Mouse (Mus musculus) spleen, postnatal 36 days (tissue): ENCODE data around the gene Ddx19a.
"Not testable (repeated sequence)": the region's sequence is repeated elsewhere in the genome, so short reads cannot be mapped to it uniquely, and the experiment has no call there.

Source experiments
- DNase-seq, 2 experiments: peaks; one replicate each; pipeline ENCODE4 v3.0.0; 2022; ENCODE audit warnings: low spot score in 2 of 2, mixed read lengths in 1 of 2

Ddx19a gene

DNA sequence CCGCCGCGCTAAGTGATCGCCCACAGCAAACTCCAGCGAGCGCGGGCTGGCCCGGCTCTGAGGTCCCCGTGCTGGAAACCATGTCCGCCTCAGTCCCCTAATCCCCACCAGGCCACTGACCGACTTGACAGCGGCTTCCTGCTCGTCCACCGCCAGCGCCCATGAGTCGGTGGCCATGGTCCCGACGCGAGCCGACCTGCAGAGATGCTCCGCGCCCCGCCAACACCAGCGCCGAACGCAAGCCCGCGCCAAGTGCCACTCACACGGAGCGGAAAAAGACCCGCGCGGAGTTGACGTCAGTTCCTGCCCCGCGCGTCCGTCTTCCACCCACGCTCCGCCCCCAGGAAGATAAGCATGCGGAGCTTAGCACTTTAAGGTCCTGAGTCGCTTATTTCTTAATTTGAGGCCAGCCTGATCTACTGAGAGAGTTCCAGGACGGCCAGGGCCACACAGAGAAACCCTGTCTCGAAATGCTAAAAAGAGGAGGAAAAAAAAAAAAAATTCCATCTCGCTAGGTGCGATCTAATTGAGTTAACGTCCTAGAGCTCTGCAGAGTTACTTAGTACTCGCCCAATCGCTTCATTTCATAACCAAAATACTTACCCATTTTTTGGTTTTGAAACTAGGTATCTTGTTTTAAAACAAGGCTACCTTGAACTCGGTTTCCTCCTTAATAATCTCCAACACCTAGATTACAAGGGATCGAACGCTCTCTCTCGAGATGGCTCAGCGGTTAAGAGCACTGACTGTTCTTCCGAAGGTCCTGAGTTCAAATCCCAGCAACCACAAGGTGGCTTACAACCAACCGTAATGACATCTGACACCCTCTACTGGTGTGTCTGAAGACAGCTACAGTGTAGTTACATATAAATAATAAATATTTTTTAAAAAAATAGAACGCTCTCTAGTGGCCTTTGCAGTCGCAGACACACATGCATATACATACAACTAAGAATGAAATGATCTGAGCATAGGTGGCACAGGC is at the start of gene Ddx19a:
Ddx19a (minus strand) TSS at position 254 of the 985 bp plus-strand sequence.
- peak; percentile 85 to 90 for DNase-seq

DNA sequence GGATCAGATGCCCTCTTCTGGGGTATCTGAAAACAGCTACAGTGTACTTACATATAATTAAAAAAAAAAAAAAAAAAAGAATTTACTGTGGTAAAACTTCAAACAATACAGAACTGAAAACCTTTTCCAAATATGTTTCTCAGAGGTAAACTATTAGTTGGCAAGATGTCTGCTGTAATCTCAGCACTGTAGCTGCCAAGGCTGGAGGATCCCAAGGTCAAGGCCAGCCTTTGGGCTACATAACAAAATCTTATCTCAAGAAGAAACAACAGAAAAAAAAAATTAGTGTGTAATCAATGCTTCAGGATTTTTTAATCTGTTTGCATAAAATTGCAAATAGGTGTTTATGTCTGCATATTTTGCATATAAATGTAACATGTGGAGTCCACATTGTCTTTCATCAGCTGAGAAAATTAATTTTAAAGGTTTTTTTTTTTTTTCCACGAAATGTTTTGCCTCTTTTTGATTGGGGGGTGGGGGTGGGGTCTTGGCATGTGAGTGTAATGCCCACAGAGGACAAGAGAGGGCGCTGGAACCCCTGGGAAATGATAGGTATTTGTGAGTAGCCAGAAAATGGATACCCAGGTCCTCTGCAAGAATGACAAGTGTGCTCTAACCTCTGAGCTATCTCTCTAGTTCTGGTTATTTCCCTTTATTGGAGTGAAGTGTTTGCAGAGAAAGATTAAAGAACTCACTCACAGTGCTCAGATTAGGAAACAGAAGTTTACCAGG is 46.6 kb upstream of the Ddx19a start:
- no peak for DNase-seq

DNA sequence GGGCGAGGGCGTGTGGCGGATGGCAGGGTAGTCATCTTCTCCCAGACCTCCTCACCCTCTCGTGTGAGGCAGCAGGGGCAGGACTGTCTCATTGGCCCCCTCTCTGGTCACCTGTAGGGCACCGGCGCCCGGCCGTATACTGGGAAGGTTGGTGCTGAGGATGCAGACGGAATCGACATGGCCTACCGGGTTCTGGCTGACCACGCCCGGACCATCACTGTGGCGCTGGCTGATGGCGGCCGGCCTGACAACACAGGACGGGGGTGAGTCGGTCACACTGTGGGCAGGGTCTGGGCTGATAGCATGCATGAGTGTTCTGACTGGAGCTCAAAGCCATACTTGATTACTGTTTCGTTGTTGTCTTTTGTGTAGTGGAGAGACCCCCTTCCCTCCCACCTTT is 44.9 kb upstream of the Ddx19a start:
- no peak for DNase-seq

DNA sequence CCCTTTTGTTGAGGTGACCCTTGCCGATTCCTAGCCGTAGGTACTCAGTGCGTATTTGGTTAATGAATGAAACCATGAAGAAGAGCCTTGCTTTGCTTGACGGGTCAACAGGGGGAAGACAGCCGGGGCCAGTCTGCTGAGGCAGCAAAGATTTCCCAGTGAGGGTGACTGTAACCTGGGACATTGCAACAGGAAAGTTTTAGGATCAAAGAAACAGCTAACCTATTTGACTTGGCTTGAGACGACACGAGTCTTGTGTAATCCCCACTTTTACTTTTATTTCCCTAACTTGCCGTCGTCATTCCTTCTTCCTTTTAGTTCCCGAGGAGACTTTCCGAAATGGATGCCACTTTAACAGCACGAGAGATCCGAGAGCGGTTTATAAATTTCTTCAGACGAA is 39.0 kb upstream of the Ddx19a start:
- no peak for DNase-seq

DNA sequence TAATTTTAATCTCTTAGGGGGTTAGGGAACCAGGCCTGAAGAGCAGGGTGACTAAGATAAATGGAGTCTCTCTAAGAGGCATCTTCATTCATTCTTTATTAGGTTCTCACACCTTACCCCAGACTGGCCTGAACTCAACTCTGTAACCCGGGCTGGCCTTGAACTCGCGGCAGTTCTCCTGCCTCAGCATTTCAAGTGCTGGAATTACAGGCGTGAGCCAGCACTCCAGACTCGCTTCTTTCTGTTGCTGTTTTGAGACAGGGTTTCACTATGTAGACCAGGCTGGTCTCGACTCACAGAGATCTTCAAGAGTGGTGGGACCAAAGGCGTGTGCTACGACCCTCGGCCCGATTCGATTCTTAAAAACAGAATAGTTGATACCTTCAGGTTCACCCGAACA is 36.7 kb upstream of the Ddx19a start:
- no peak for DNase-seq

DNA sequence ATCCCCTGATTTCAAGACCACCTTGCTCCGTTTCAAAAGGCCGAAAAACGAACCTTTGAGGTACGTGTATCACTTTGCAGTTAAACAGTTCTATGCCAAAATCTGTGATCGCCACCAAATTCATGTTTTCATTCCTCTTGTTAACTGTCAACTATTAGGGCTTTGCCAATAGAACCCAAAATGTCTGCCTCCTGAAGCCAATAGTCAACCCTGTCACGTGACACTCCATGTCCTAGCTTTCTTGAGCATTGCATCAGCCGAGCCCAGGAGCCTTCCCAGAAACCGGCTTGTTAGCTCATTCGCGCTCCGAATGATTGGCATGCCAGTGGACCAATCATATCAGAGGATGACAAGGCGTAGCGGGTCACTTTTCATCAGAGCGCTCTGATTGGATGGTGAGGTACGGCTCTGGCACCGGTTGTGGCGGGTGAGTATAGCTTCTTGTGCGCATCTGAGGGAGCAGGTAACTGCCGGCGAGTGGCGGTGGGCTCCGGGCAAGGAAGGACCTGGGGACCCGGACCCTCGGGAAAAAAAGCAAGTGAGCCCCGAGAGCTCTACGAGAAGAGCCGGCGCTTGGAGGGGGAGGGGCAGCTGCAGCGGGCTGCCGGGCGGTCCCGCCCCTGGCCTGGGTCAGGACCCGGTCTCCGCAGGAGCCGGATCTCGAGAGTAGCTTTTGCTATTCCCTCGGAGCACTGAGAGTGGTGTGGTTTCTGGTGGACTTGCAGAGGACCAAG is 36.0 kb upstream of the Ddx19a start:
- peak; percentile 97 to 99 for DNase-seq

DNA sequence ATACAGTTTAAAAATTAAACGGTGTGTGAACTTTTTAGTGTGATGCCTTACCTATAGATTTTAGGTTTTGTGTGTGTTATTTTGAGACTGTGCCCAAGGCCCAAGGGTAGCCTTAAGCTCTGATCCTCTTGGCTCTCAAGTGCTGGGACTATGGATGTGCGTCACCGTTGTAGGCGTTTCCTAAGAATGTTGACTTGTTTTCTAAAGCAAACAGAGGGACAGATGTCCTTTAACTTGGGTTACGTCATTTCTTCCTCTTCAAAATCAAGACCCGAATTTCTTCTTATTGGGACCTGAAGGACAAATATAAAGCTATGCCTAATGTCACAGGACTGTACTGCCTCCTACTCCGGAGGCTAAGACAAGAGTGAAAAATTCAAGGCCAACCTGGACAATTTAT is 35.3 kb upstream of the Ddx19a start, which contains the start of gene Aars:
Aars (plus strand) TSS at position 229 of the 400 bp plus-strand sequence.
- DNase-seq = no peak

DNA sequence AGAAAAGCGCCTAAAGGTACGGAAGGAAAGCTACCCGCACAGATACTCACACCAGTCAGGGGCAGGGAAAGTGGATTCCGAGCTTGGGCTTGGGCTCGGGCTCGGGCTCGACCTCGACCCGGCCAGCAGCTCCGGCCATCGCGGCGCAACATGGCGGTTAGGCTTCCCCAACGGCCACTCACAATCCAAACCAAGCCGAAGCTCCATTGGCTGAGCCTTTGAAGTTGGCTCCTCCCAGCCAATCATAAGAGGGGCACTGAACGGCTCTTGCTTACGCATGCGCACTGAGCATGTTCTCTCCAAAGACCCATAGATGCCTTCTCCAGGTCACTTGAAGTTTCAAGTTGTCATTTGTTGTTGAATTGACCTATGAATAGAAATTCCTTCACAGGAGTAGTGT is 34.0 kb upstream of the Ddx19a start, which contains the start of gene Ddx19b:
Ddx19b (minus strand) TSS at position 180 of the 400 bp plus-strand sequence.
- DNase-seq = no peak

DNA sequence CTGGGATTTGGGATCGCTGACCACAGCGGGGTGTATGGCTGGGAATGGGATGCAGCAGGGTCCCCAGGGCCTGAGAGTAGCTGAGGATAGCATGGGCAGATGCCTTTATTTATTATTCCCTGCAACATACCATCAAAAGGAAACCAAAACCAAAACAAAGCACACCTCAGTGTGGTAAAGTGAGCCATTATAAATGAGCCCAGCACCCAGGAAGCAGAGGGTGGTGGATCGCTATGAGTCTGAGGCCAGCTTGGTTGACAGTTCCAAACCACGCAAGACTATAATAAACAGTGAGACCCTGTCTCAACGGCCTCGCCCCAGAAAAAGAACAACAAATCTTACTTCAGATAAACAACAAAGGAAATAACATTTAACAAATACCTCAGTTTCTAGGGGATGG is 32.4 kb upstream of the Ddx19a start:
- DNase-seq = no peak

DNA sequence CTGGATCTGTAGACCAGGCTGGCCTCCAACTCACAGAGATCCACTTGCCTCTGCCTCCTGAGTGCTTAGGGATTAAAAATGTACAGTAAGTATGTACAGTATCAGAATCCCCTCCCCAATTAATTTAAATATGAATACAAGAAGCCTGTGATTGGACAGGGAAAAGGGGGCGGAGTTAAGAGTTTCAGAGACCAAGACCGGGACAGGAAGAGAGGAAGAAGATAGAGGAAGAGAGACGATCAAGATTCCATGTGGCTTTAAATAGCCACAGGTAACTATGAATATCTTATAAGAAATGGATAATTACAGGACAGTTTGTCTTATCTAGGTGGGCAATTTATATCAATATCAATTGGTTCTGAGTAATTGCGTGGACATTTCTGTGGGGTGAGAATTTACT is 32.0 kb upstream of the Ddx19a start:
- DNase-seq = peak in 1 of 2 experiments; percentile 44

DNA sequence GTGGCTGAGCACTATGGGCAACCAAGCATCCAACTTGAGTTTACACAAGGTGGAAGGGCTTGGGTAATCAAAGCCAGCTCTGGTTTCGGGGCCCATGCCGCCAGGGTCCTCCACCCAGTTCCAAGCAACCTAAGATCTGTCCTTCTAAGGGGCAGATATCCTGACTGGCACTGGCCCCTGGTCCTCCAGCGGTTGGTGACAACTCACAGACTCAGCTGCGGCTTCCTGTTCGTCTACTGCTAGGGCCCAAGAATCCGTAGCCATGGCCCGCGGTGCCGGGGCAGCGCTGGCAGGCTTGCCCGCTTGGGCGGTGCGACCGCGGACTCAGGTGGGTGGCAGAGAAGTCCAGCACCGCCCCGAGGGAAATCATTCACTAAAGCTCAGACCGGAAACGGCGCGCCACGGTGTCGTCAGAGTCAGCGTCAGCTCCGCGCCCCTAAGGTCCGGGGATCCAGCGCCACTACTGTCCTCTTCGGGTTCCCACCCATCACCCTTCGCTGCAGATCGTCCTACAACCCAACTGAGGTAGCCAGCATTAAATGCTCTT is 29.9 kb upstream of the Ddx19a start:
- DNase-seq = peak; percentile 87

DNA sequence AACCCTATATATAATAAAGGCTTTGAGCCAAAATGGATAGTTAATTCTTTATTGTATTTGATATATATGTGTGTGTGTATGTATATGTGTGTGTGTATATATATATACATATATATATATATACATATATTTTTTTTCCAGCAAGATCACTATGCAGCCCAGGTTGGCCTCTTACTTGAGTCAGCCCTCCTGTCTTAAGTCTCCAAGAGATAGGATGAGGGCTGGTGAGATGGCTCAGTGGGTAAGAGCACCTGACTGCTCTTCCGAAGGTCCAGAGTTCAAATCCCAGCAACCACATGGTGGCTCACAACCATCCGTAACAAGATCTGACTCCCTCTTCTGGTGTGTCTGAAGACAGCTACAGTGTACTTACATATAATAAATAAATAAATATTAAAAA is 29.0 kb upstream of the Ddx19a start:
- DNase-seq = not testable (repeated sequence)

DNA sequence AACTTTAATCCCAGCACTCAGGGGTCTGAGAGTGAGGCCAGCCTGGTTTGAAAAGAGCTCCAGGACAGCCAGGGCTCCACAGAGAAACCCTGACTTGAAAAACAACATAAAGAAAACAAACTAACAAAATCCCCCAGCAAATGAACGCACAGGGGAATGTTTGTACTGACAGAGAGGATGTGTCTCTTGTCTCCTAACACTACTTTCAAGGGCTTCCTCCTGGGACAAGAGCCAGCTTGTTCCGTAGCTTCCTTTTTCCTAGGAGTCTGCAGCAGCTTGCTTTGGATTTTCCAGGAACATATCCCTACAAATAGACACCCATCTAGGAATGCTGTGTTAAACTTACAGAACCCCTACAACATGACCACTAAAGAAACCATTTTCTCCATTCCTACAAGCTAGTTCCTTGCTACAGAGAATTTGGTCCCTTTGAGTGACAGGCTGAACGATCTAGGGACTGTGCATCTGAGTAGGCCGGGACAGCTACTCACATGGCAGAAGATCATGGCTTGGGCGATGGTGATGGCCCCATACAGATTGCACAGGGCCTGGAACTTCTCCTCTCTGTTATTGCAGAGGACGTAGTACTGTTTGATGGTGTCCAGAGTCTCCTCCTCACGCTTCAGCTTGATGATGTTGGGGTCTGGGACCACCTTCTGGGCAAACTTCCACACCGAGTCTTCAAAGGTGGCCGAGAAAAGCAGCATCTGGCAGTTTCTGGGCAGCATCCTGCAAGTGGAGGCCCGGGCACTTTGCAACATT is 12.8 kb upstream of the Ddx19a start:
- DNase-seq = not testable (repeated sequence)

DNA sequence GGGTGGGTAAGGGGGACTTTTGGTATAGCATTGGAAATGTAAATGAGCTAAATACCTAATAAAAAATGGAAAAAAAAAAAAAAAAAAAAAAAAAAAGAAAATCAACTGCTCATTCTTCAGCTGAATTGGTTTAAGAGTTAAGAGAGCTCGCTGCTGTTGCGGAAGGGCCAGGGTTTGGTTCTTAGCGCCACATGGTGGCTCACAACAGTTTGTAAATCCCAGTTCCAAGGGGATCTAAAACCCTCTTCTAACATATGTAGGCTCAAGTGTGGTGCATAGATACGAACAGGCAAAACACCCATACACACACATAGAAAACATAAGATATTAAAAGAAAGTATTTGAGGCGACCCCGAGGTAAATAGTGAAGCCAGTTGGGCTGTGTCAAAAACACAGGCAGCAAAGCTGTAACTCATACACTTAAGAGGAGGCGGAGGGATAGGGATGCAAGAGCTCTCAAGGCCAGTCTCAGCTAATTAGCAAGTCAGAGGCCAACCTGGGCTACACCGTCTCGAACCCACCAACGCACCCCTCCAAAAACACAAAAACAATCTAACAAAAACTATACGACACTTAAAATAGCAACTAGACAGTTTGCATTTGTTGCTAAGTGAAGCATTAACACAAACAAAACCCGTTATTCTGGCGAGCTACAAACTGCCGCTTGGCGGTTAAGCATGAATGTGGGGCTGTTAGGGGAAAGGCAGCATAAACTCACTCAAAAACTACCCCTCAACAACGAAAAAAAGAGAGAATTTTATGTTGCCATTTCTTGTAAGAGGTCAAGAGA is 764 bp downstream of the Ddx19a start:
- no peak for DNase-seq

DNA sequence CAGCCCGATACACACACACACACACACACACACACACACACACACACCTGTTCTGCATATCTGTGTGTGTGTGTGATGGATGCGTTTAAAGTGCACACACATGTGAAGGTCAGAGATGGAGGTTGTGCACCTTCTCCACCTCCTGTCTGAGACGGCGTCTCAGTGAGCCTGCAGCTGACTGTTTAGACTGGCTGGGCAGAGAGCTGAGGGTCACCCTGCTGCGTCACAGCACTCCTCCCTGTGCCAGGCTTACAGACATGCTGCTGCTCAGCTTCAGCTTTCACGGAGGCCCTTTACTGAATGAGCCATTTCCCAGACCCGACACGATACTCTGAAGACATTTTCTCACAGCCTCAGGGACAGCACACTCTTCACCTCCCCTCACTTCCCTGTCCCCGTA is 7.6 kb downstream of the Ddx19a start:
- DNase-seq = no peak

DNA sequence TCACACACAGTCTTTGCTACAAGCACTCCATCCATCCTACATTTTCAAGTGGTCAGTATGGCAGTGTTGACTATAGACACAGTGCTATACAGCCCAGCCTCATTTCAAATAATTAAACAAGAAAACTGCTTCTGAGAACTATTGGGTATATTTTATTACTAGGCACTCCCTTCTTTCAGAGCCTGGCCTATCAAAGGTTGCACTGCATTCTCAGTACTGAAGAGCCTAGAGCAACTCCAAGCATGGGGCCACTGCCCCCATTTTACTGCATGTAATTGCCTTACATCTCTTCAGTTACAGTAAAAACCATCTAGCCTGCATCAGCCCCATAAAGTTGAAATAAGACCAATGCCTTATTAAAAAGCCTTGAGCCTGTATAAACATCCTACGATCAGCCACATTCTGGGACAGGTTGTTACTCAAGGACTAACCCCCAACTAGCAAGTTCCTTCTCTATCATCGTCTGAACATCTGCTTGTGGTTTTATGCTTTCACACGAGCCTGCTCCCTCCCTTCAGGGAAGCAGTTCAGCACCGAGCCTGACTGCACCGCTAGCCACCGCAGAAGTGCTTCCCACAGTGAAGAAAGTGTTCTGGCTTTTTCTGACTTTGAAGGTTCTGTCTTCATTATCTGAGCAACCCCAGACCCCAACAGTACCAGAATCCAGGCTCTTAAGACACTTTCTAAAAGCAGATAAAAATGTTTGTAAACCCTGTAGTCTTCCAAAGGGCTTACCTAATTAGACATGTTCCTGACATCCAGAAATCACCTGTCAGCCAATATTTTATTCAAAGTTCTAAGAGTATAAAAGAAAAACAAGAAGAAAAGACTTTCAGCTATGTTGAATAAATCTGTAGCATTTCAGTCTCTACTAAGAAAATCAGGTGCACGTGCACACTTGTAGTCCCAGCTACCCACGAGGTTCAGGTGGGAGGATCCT is 9.5 kb downstream of the Ddx19a start:
- DNase-seq = peak; percentile 54 to 58

DNA sequence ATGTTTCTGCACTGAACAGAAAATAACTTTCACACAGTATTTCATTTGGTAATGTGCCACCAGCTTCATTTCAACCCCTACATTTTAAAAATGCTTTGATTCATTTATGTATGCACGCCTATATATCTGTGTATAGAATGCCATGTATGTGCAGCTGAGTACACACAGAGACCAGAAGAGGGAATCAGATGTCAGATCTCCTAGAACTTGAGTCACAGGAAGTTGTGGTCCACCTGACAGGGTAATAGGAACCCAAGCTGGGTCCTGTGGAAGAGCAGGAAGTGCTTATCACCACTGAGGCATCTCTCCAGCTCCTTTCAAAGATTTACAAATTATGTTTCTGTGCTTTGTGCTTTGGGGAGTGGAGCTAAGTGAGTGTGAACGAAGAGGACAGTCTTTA is 16.3 kb downstream of the Ddx19a start:
- DNase-seq = no peak

DNA sequence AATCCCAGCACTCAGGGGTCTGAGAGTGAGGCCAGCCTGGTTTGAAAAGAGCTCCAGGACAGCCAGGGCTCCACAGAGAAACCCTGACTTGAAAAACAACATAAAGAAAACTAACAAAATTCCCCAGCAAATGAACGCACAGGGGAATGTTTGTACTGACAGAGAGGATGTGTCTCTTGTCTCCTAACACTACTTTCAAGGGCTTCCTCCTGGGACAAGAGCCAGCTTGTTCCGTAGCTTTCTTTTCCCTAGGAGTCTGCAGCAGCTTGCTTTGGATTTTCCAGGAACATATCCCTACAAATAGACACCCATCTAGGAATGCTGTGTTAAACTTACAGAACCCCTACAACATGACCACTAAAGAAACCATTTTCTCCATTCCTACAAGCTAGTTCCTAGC is 19.6 kb downstream of the Ddx19a start:
- not testable (repeated sequence) for DNase-seq

DNA sequence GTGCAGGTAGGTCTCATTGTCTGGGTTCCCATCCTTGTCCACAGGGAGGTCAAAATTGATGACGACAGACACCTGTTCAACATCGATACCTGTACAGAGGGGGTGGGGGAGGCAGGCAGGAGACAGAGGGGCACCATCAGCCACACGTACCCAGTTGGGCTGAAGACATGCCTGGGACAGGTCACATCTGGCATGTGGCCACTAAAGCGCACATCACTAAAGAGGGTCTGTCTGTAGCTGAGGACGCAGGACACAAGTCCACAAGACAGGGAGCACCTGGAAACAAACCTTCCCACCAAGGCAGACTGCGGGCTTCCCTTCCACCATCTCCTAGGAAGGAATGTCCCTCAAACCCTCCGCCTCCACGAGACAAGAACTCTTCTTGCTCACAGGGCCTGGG is 21.1 kb downstream of the Ddx19a start:
- DNase-seq = not testable (repeated sequence)
